19 mouse cellular contexts compared by ENCODE assay signal in genomic region chr3:138752056-138752455, GRCm38 (mm10). TPM values are rescaled to one million over a fixed set of nuclear protein-coding genes. Genes with fewer than 3 reads are reported as not detected.
A peak's percentile ranks its signal among the peaks of the same experiment; 100 is the strongest.
DNase-seq lines count a peak whose midpoint lies in the region; ATAC-seq lines count a peak whose summit lies in the region.
"Had no signal": no experiment of that assay in that cellular context is flagged by ENCODE, and none has a peak within 500 bp of the region (broad histone marks: within the 10 kb centered on the region; RNA-seq: fewer than 3 reads in every experiment).

No protein-coding gene starts in this region.

- WGBS in kidney, embryonic 15.5 days, result 53% methylated on average over 5 of the region's 5 CpGs
- 79% methylated on average over 5 of the region's 5 CpGs for WGBS in midbrain, embryonic 10.5 days

- peaks cover 16% of the 10 kb centered on the region for H3K4me1 ChIP-seq in kidney, embryonic 15.5 days
- peaks cover 34% of the 10 kb centered on the region for H3K4me1 ChIP-seq in midbrain, embryonic 10.5 days

- no peak overlapping the region for H3K4me3 ChIP-seq in kidney, embryonic 15.5 days (replicated peaks)
- H3K4me3 ChIP-seq in midbrain, embryonic 10.5 days, result no peak overlapping the region
- H3K4me3 ChIP-seq: embryonic facial prominence, embryonic 12.5 days; forebrain, embryonic 15.5 days; heart, embryonic 10.5 days had no signal

- DNase-seq in cerebellum, adult 9-10 months, result peak; percentile 30
- no peak for DNase-seq in cerebellum, postnatal 14 days
- no peak for DNase-seq in kidney, postnatal 36 days
- peak; percentile 29 for DNase-seq in 416B (ENCODE audit: low read depth)
- DNase-seq in midbrain, embryonic 10.5 days (ENCODE audit: low spot score), result no peak
- DNase-seq: adrenal gland, postnatal 25 days; gastrocnemius, postnatal 10 days; heart, adult 18-20 months; heart, postnatal 10 days; heart, postnatal 4 days had no signal

- ATAC-seq in kidney, embryonic 15.5 days (replicated peaks; ENCODE audit: low FRiP score), result 0 out of 2 replicates have a peak, but pooled peaks have one; percentile 24
- ATAC-seq in monocyte, adult 5-6 weeks (replicated peaks; ENCODE audit: insufficient number of reproducible peaks, low FRiP score, low TSS enrichment, poor library complexity, severe bottlenecking), result no peak
- ATAC-seq: CD4-positive, CD25-positive, alpha-beta regulatory T cell, adult 4 months; forebrain, embryonic 15.5 days; hindbrain, embryonic 16.5 days; inflammation-experienced regulatory T-cells, adult 6 months had no signal

- H3K9me3 ChIP-seq in kidney, embryonic 15.5 days (replicated peaks), result no peaks in the 10 kb centered on the region
- H3K9me3 ChIP-seq in midbrain, embryonic 10.5 days (replicated peaks), result no peaks in the 10 kb centered on the region
- H3K9me3 ChIP-seq: embryonic facial prominence, embryonic 12.5 days; forebrain, embryonic 15.5 days; G1E; heart, embryonic 10.5 days had no signal

- no peak overlapping the region for H3K4me2 ChIP-seq in kidney, embryonic 15.5 days
- H3K4me2 ChIP-seq: embryonic facial prominence, embryonic 12.5 days; forebrain, embryonic 15.5 days had no signal

- H3K27me3 ChIP-seq in kidney, embryonic 15.5 days, result no peaks in the 10 kb centered on the region
- H3K27me3 ChIP-seq in midbrain, embryonic 10.5 days (ENCODE audit: low read depth, poor library complexity, severe bottlenecking), result no peaks in the 10 kb centered on the region
- H3K27me3 ChIP-seq: embryonic facial prominence, embryonic 12.5 days; forebrain, embryonic 15.5 days had no signal

- no peak overlapping the region for H3K9ac ChIP-seq in kidney, embryonic 15.5 days
- H3K9ac ChIP-seq: embryonic facial prominence, embryonic 12.5 days; forebrain, embryonic 15.5 days had no signal

- no peaks in the 10 kb centered on the region for H3K36me3 ChIP-seq in kidney, embryonic 15.5 days
- H3K36me3 ChIP-seq in midbrain, embryonic 10.5 days, result peaks cover 9% of the 10 kb centered on the region
- H3K36me3 ChIP-seq: embryonic facial prominence, embryonic 12.5 days; forebrain, embryonic 15.5 days; G1E; heart, embryonic 10.5 days had no signal

- H3K27ac ChIP-seq in kidney, embryonic 15.5 days, result no peak overlapping the region
- no peak overlapping the region for H3K27ac ChIP-seq in midbrain, embryonic 10.5 days (replicated peaks)
- H3K27ac ChIP-seq: embryonic facial prominence, embryonic 12.5 days; forebrain, embryonic 15.5 days; heart, embryonic 10.5 days had no signal

RNA-seq across cellular contexts. Expression of gene Tspan5, which starts 10.1 kb away (rescaled TPM):
- 26.3 and 28.9 TPM in 2 replicates for polyA plus RNA-seq in kidney, embryonic 15.5 days (2015; fragmentation: Nextera tagmentation; extraction: Ambion mirVana)
- 28.1 and 31.7 TPM in 2 replicates for polyA plus RNA-seq in midbrain, embryonic 10.5 days (2016; fragmentation: Nextera tagmentation; extraction: Ambion mirVana)
- total RNA-seq in monocyte, adult 5-6 weeks (2017), result 20.4 to 46.2 TPM (median 20.5 TPM) in 3 replicates
- polyA plus RNA-seq: G1E had no signal

Comparison
In these comparisons a context has a peak if more than half of its experiments do, and no peak if none do; other contexts are left out.
1. DNase-seq: peak in cerebellum, adult 9-10 months (single experiment) and 416B (single experiment); none in cerebellum, postnatal 14 days (0 of 2), kidney, postnatal 36 days (0 of 2) and midbrain, embryonic 10.5 days (single experiment).